In the genomic region with DNA sequence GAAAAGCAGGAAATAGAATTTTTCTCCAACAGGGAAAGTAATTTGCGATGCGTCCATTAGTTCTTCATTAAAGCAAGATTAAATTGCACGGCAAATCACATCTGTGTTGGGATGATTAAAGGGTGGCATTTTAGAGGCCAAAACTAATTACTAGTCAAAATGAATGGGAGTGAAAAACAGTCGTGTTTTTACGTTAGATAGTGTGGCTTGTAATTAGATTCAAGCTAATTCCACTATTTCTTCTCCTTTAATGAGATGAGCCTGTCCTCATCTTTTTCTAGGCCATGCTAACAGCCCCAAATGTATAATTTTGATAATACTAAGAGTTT, we compare ENCODE assay signal across 12 mouse cellular contexts.
DNase-seq lines count a peak whose midpoint lies in the region; ATAC-seq and TF ChIP-seq lines count a peak whose summit lies in the region.
"Had no signal": no experiment of that assay in that cellular context is flagged by ENCODE, and none has a peak within 500 bp of the region (broad histone marks: within the 10 kb centered on the region; RNA-seq: fewer than 3 reads in every experiment).

No protein-coding gene starts in this region.

- no peaks in the 10 kb centered on the region for H3K4me1 ChIP-seq in kidney, postnatal 0 days (replicated peaks; ENCODE audit: insufficient read depth, low read length)
- peaks cover 7% of the 10 kb centered on the region; the same call in 1 of the 2 replicates for H3K4me1 ChIP-seq in forebrain, embryonic 14.5 days (ENCODE audit: control insufficient read depth, insufficient read depth, low read length)
- peaks cover 20% of the 10 kb centered on the region for H3K4me1 ChIP-seq in hindbrain, embryonic 15.5 days (replicated peaks)
- no peaks in the 10 kb centered on the region for H3K4me1 ChIP-seq in neural tube, embryonic 14.5 days (ENCODE audit: control insufficient read depth, insufficient read depth, low read length)
- H3K4me1 ChIP-seq: lung, embryonic 15.5 days had no signal

- no peak for TF ChIP-seq CTCF in kidney, postnatal 0 days (IDR thresholded peaks at IDR 0.05; ENCODE audit: low read depth)

- no peak overlapping the region for H3K4me3 ChIP-seq in kidney, postnatal 0 days (replicated peaks; ENCODE audit: low read depth, low read length)
- no peak overlapping the region for H3K4me3 ChIP-seq in forebrain, embryonic 14.5 days (ENCODE audit: low read depth, low read length)
- 0 out of 2 replicates have a peak overlapping the region, but pooled peaks have one; percentile 5 for H3K4me3 ChIP-seq in hindbrain, embryonic 15.5 days
- H3K4me3 ChIP-seq in neural tube, embryonic 14.5 days (ENCODE audit: low read depth, low read length), result no peak overlapping the region
- H3K4me3 ChIP-seq: lung, embryonic 15.5 days had no signal

- no peaks in the 10 kb centered on the region for H3K36me3 ChIP-seq in kidney, postnatal 0 days (ENCODE audit: insufficient read depth, low read length)
- H3K36me3 ChIP-seq in forebrain, embryonic 14.5 days (ENCODE audit: control insufficient read depth, insufficient read depth, low read length), result no peaks in the 10 kb centered on the region
- no peaks in the 10 kb centered on the region for H3K36me3 ChIP-seq in hindbrain, embryonic 15.5 days
- no peaks in the 10 kb centered on the region for H3K36me3 ChIP-seq in neural tube, embryonic 14.5 days (ENCODE audit: control insufficient read depth, insufficient read depth, low read length)
- H3K36me3 ChIP-seq: lung, embryonic 15.5 days had no signal

- no peaks in the 10 kb centered on the region for H3K27me3 ChIP-seq in kidney, postnatal 0 days (ENCODE audit: insufficient read depth, low read length)
- peaks cover 26% of the 10 kb centered on the region for H3K27me3 ChIP-seq in forebrain, embryonic 14.5 days (replicated peaks; ENCODE audit: control insufficient read depth, insufficient read depth, low read length)
- peaks cover 16% of the 10 kb centered on the region for H3K27me3 ChIP-seq in hindbrain, embryonic 15.5 days
- peaks cover 25% of the 10 kb centered on the region for H3K27me3 ChIP-seq in neural tube, embryonic 14.5 days (ENCODE audit: control insufficient read depth, insufficient read depth, low read length)
- H3K27me3 ChIP-seq: lung, embryonic 15.5 days had no signal

- no peak overlapping the region for H3K9ac ChIP-seq in kidney, postnatal 0 days (ENCODE audit: low read depth, low read length)
- H3K9ac ChIP-seq in forebrain, embryonic 14.5 days (ENCODE audit: low read length), result no peak overlapping the region
- H3K9ac ChIP-seq in hindbrain, embryonic 15.5 days, result no peak overlapping the region; the same call in 1 of the 2 replicates
- H3K9ac ChIP-seq in neural tube, embryonic 14.5 days (replicated peaks; ENCODE audit: low read depth, low read length), result no peak overlapping the region
- H3K9ac ChIP-seq: lung, embryonic 15.5 days had no signal

- ATAC-seq in kidney, postnatal 0 days (replicated peaks; ENCODE audit: low FRiP score, low read depth), result no peak
- no peak; the same call in 1 of the 2 replicates for ATAC-seq in forebrain, embryonic 14.5 days
- peak; percentile 71; the same call in 1 of the 2 replicates for ATAC-seq in hindbrain, embryonic 15.5 days (ENCODE audit: low FRiP score, low read depth)
- ATAC-seq in neural tube, embryonic 14.5 days (ENCODE audit: low read depth), result peak; percentile 44

- WGBS in kidney, postnatal 0 days, result 22% methylated on average over 5 of the region's 5 CpGs
- WGBS in forebrain, embryonic 14.5 days, result under 1% methylated on average over 5 of the region's 5 CpGs
- WGBS in hindbrain, embryonic 15.5 days, result 27% methylated on average over 5 of the region's 5 CpGs
- 9% methylated on average over 5 of the region's 5 CpGs for WGBS in neural tube, embryonic 14.5 days

- H3K27ac ChIP-seq in kidney, postnatal 0 days, result no peak overlapping the region
- no peak overlapping the region for H3K27ac ChIP-seq in forebrain, embryonic 14.5 days (ENCODE audit: low read depth, low read length)
- H3K27ac ChIP-seq in hindbrain, embryonic 15.5 days (replicated peaks), result peak overlapping the region; percentile 49
- H3K27ac ChIP-seq in neural tube, embryonic 14.5 days (ENCODE audit: low read depth, low read length), result no peak overlapping the region
- H3K27ac ChIP-seq: lung, embryonic 15.5 days had no signal

- no peaks in the 10 kb centered on the region for H3K9me3 ChIP-seq in kidney, postnatal 0 days (replicated peaks; ENCODE audit: low read length)
- H3K9me3 ChIP-seq in forebrain, embryonic 14.5 days (replicated peaks; ENCODE audit: control insufficient read depth, low read length), result no peaks in the 10 kb centered on the region
- H3K9me3 ChIP-seq in hindbrain, embryonic 15.5 days, result no peaks in the 10 kb centered on the region
- no peaks in the 10 kb centered on the region for H3K9me3 ChIP-seq in neural tube, embryonic 14.5 days (ENCODE audit: control insufficient read depth, low read length)
- H3K9me3 ChIP-seq: lung, embryonic 15.5 days had no signal

- H3K4me2 ChIP-seq in kidney, postnatal 0 days (ENCODE audit: low read length), result peak overlapping the region; percentile 39
- peak overlapping the region; percentile 35 for H3K4me2 ChIP-seq in forebrain, embryonic 14.5 days (ENCODE audit: low read length)
- peak overlapping the region; percentile 48 for H3K4me2 ChIP-seq in hindbrain, embryonic 15.5 days
- H3K4me2 ChIP-seq in neural tube, embryonic 14.5 days (ENCODE audit: low read depth, low read length), result peak overlapping the region; percentile 36

- DNase-seq in kidney, postnatal 0 days (ENCODE audit: low spot score), result no peak
- DNase-seq in kidney, adult 8-10 months, result no peak
- no peak for DNase-seq in forebrain, embryonic 14.5 days (ENCODE audit: low spot score)
- DNase-seq in layer of hippocampus, adult 8-10 months (ENCODE audit: low spot score in 2 of 2), result no peak
- DNase-seq in ovary, adult 18-20 months (ENCODE audit: low spot score), result no peak
- DNase-seq: adrenal gland, postnatal 36 days; cerebellum, adult 11 months; heart, postnatal 14 days; right cerebral cortex, postnatal 14 days had no signal

Comparison
In these comparisons a context has a peak if more than half of its experiments do, and no peak if none do; other contexts are left out.
1. ATAC-seq: peak in hindbrain, embryonic 15.5 days (single experiment) and neural tube, embryonic 14.5 days (single experiment); none in kidney, postnatal 0 days (single experiment) and forebrain, embryonic 14.5 days (single experiment).
2. Peak in every context shown above with its lines, with median percentiles within 50 percentile points of each other: H3K4me2 ChIP-seq.